Mouse (Mus musculus) bone marrow, adult 2 months (tissue): Measurements from ENCODE around the gene Gm49387. TPM values are rescaled to one million over a fixed set of nuclear protein-coding genes. Genes with fewer than 3 reads are reported as not detected.

Source experiments
- H3K27ac ChIP-seq: fragments of 200-500 bp; 2 replicates; pipeline ENCODE4 v1.5.1; 2012; ENCODE audit warnings: low read depth, mild to moderate bottlenecking, control low read depth, inconsistent platforms, low read length; ENCODE audit not compliant: control insufficient read depth, poor library complexity, insufficient read depth
- H3K4me1 ChIP-seq: fragments of 200-500 bp; 2 replicates; pipeline ENCODE4 v1.6.1; 2011; ENCODE audit warnings: low read length; ENCODE audit not compliant: control insufficient read depth, insufficient read depth
- H3K4me3 ChIP-seq: fragments of 200-500 bp; replicated peaks from 2 replicates; pipeline ENCODE3; 2011; ENCODE audit warnings: mild to moderate bottlenecking, low read depth, low read length, control low read depth; ENCODE audit not compliant: control insufficient read depth
- CTCF ChIP-seq: fragments of 200-500 bp; IDR thresholded peaks from 2 replicates; pipeline ENCODE4 v1.5.1; 2011; ENCODE audit warnings: low read length, control low read depth; ENCODE audit not compliant: control insufficient read depth, insufficient read depth
- POLR2A ChIP-seq: fragments of 200-500 bp; IDR thresholded peaks from 2 replicates; pipeline ENCODE4 v1.6.1; 2011; ENCODE audit warnings: low read depth, mild to moderate bottlenecking, control low read depth, low read length, borderline replicate concordance; ENCODE audit not compliant: control insufficient read depth
- WGBS: fragments of 180-500 bp; shearing (Covaris S2); methylation state at CpG from one replicate; pipeline ENCODE4 v1.1.7; 2018; 5-methylcytosine and 5-hydroxymethylcytosine counted together
- polyA plus RNA-seq: library from polyadenylated mRNA; stranded (reverse); fragments of >200 nt; gene quantifications from 2 replicates; pipeline ENCODE4 v1.2.4, GENCODE M21; 2011; ENCODE audit warnings: low replicate concordance; ENCODE audit not compliant: missing spikeins, insufficient read depth, insufficient read length

Gene Gm49387
- polyA plus RNA-seq, 1 experiment: not detected

- H3K4me1 ChIP-seq: no peaks in the 10 kb centered on the region; the same call in 1 of the 2 replicates
- WGBS: 10% methylated on average over 5 of the region's 5 CpGs
These were observed 16.4 kb upstream of the Gm49387 start for GRCm38 (mm10) chr14:31656857-31657645.

GRCm38 (mm10) chr14:31656386-31656785, 15.7 kb upstream of the Gm49387 start:
- 76% methylated on average over 7 of the region's 7 CpGs for WGBS
- TF ChIP-seq CTCF (no peak), POLR2A (no peak)
- Histone ChIP-seq H3K4me1 (no peaks in the 10 kb centered on the region; the same call in 1 of the 2 replicates), H3K27ac (no peak overlapping the region), H3K4me3 (no peak overlapping the region)

More at GRCm38 (mm10) chr14:31656857-31657645, 16.4 kb upstream of the Gm49387 start:
- Histone ChIP-seq H3K4me3 (no peak overlapping the region), H3K27ac (no peak overlapping the region; the same call in 1 of the 2 replicates)
- TF ChIP-seq CTCF (peak; percentile 72), POLR2A (no peak)

DNA sequence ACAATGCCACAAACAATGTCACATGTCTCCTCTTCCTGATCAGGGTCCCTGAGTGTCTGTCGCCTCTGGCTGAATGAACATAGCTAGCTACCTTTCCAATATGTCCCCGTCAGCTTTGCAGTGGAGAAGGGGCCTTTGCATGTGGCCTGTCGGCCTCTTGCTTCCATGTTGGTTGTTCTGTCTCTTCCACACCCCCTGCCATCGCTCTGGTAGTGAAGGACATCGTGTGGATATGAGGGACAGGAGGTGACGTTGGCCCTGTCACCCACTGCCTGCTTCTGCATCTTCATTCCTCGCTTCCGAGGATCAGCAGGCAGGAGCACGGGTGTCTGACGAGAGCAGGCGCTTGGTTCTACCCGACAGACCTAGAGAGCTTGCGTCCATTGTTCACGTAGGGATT, 14.7 kb upstream of the Gm49387 start:
- no peak overlapping the region for H3K27ac ChIP-seq
- no peaks in the 10 kb centered on the region; the same call in 1 of the 2 replicates for H3K4me1 ChIP-seq
- WGBS: 85% methylated on average over 14 of the region's 14 CpGs
- TF ChIP-seq POLR2A (no peak), CTCF (no peak)
- H3K4me3 ChIP-seq: no peak overlapping the region

DNA sequence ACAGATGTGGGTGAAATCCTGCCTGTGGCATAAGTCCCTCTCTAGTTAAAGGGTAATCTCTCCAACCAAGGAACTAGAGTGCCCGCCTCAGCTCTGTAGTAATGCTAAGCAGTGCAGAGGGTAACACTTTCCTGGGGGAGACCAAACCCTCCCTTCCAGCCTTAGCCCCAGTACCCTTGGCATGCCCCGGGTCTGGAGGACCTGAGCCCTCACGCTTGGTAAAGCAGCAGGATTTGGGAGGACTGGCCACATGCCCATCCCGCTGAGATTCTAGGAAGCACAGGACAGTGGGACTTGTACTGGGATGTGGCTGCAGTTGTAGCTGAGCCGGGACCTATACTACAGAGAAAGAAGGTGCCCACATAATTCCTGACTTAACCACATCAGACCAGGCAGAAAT, 14.1 kb upstream of the Gm49387 start:
- H3K27ac ChIP-seq: no peak overlapping the region
- TF ChIP-seq CTCF: no peak
- no peak for TF ChIP-seq POLR2A
- no peak overlapping the region for H3K4me3 ChIP-seq
- no peaks in the 10 kb centered on the region; the same call in 1 of the 2 replicates for H3K4me1 ChIP-seq
- 88% methylated on average over 5 of the region's 5 CpGs for WGBS

GRCm38 (mm10) chr14:31653101-31653875, 12.6 kb upstream of the Gm49387 start:
- 69% methylated on average over 14 of the region's 14 CpGs for WGBS
- Histone ChIP-seq H3K27ac (no peak overlapping the region), H3K4me1 (no peaks in the 10 kb centered on the region; the same call in 1 of the 2 replicates), H3K4me3 (no peak overlapping the region)
- TF ChIP-seq CTCF (no peak), POLR2A (no peak)

- TF ChIP-seq POLR2A (no peak), CTCF (no peak)
- WGBS: 90% methylated on average over 1 of the region's 1 CpGs
- H3K27ac ChIP-seq: no peak overlapping the region
- H3K4me3 ChIP-seq: no peak overlapping the region
- H3K4me1 ChIP-seq: no peaks in the 10 kb centered on the region; the same call in 1 of the 2 replicates
These were observed 11.9 kb upstream of the Gm49387 start for GRCm38 (mm10) chr14:31652624-31653023.

DNA sequence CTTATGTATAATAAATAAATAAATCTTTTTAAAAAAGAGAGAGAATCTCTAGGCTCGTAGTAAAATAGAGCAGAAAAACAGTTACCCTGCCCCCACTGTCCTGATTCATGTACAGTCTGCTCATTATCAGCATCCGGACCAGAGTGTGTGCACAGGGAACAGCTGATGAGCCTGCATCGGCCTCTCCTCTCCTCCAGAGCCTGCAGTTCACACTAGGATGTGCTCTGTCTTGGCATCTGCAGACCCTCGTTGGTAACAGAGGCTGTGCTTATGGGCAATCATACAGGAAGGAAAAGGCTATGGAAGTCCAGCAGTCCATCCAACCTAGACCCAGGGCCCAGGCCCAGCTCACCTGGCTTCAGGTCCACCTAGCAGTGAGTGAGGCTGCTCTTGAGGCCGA, 11.4 kb upstream of the Gm49387 start:
- WGBS: 69% methylated on average over 5 of the region's 5 CpGs
- Histone ChIP-seq H3K27ac (no peak overlapping the region), H3K4me1 (no peaks in the 10 kb centered on the region; the same call in 1 of the 2 replicates), H3K4me3 (no peak overlapping the region)
- TF ChIP-seq POLR2A: no peak
- no peak for TF ChIP-seq CTCF

DNA sequence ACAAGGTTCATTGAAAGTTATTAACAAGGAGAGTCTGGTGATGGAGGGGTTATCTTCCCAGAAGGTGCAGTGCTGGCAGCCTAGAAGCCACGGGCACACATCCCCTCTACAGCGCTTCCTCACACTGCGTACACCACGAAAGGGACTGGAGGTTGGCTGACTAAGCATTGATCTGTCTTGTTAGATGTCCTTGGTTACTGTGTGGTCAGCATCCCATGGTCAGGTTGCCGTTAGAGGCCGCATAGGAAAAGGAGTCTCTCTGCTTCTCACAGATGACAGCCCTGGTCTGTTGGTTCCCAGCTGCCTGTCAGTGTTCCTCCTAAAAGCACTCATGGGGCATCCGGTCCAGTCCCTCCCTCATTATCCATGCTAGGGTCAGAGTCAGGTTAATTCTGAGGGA, 10.5 kb upstream of the Gm49387 start:
- no peak overlapping the region for H3K4me3 ChIP-seq
- no peak overlapping the region for H3K27ac ChIP-seq
- WGBS: 83% methylated on average over 7 of the region's 7 CpGs
- no peak for TF ChIP-seq POLR2A
- TF ChIP-seq CTCF: no peak
- no peaks in the 10 kb centered on the region; the same call in 1 of the 2 replicates for H3K4me1 ChIP-seq
